Mouse (Mus musculus) forebrain, embryonic 15.5 days (tissue): Measurements from ENCODE around the gene Lfng. TPM values are rescaled to one million over a fixed set of nuclear protein-coding genes. Genes with fewer than 3 reads are reported as not detected.
A peak's percentile ranks its signal among the peaks of the same experiment; 100 is the strongest.

Source experiments
- ATAC-seq: fragments of 200-750 bp; cut with Nextera tagmentation; replicated peaks from 2 replicates; pipeline ENCODE4 v1.8.0; 2017; ENCODE audit warnings: mild to moderate bottlenecking, moderate TSS enrichment, moderate library complexity
- H3K27ac ChIP-seq: fragments of 300-500 bp; sonication (generic); replicated peaks from 2 replicates; pipeline ENCODE4 v1.5.1; 2015; ENCODE audit warnings: mild to moderate bottlenecking, inconsistent platforms
- H3K27me3 ChIP-seq: fragments of 300-500 bp; sonication (generic); 2 replicates; pipeline ENCODE4 v1.6.1; 2015; ENCODE audit warnings: inconsistent platforms
- H3K36me3 ChIP-seq: fragments of 300-500 bp; sonication (generic); 2 replicates; pipeline ENCODE4 v1.6.1; 2015; ENCODE audit warnings: mild to moderate bottlenecking, inconsistent platforms
- H3K4me1 ChIP-seq: fragments of 300-500 bp; sonication (generic); 2 replicates; pipeline ENCODE4 v1.6.1; 2015; ENCODE audit warnings: inconsistent platforms
- H3K4me2 ChIP-seq: fragments of 300-500 bp; sonication (generic); replicated peaks from 2 replicates; pipeline ENCODE4 v1.6.1; 2015; ENCODE audit warnings: mild to moderate bottlenecking, inconsistent platforms
- H3K4me3 ChIP-seq: fragments of 300-500 bp; sonication (generic); 2 replicates; pipeline ENCODE4 v1.5.1; 2015; ENCODE audit warnings: mild to moderate bottlenecking, inconsistent platforms
- H3K9ac ChIP-seq: fragments of 300-500 bp; sonication (generic); replicated peaks from 2 replicates; pipeline ENCODE4 v1.6.1; 2015; ENCODE audit warnings: mild to moderate bottlenecking, inconsistent platforms
- H3K9me3 ChIP-seq: fragments of 300-500 bp; sonication (generic); 2 replicates; pipeline ENCODE4 v1.6.1; 2016; ENCODE audit warnings: inconsistent platforms
- WGBS: fragments of 180-500 bp; shearing (Covaris S2); methylation state at CpG from one replicate; pipeline ENCODE4 v1.1.7; 2015; ENCODE audit warnings: mixed read lengths; 5-methylcytosine and 5-hydroxymethylcytosine counted together
- polyA plus RNA-seq: library from polyadenylated mRNA; unstranded; fragments of >200 nt; fragmentation: Nextera tagmentation; extraction: Ambion mirVana; gene quantifications from 2 replicates; pipeline ENCODE4 v1.2.1, GENCODE M21; 2015

Gene Lfng
- polyA plus RNA-seq, result 25.7 and 28.8 TPM in 2 replicates

DNA sequence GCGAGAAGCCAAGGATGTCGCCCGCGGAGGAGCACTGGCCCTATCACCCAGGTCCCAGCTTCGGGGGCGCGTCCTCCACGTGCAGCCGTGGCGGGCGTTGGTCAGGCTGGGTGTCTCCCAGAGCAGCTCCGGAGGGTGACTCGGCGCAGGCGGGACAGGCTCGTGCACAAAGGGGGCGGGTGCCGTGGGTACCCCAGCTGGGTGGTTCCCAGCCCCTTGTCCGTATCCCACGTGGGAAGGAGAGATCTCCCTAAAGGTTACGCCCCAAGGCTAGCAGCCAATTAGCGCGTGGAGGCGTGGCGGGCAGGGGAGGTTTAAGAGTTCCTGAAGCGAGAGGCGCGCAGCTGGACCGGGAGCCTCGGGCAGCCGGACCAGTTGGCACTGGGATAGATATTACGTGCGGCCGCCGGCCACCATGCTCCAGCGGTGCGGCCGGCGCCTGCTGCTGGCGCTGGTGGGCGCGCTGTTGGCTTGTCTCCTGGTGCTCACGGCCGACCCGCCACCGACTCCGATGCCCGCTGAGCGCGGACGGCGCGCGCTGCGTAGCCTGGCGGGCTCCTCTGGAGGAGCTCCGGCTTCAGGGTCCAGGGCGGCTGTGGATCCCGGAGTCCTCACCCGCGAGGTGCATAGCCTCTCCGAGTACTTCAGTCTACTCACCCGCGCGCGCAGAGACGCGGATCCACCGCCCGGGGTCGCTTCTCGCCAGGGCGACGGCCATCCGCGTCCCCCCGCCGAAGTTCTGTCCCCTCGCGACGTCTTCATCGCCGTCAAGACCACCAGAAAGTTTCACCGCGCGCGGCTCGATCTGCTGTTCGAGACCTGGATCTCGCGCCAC, at the start of gene Lfng:
Lfng (plus strand) TSS at position 320 of the 835 bp plus-strand sequence.
- peak; percentile 53 for ATAC-seq
- H3K4me2 ChIP-seq, result peak within 1 kb of the TSS; percentile 98

GRCm38 (mm10) chr5:140562601-140563000, 44.5 kb upstream of the Lfng start:
- no peak for ATAC-seq
- H3K4me1 ChIP-seq, result peaks cover 5% of the 10 kb centered on the region; the same call in 1 of the 2 replicates
- H3K27me3 ChIP-seq, result no peaks in the 10 kb centered on the region
- no peaks in the 10 kb centered on the region for H3K36me3 ChIP-seq
- H3K4me2 ChIP-seq, result no peak overlapping the region
- 88% methylated on average over 9 of the region's 9 CpGs for WGBS
- no peak overlapping the region for H3K9ac ChIP-seq
- H3K27ac ChIP-seq, result no peak overlapping the region
- no peaks in the 10 kb centered on the region for H3K9me3 ChIP-seq
- H3K4me3 ChIP-seq, result no peak overlapping the region

More for the DNA sequence above, at the start of gene Lfng:
- Histone ChIP-seq H3K27me3 (no peaks in the 10 kb centered on the region), H3K36me3 (no peaks in the 10 kb centered on the region), H3K27ac (peak within 1 kb of the TSS; percentile 93), H3K9me3 (no peaks in the 10 kb centered on the region), H3K9ac (peak within 1 kb of the TSS; percentile 62), H3K4me1 (peaks cover 63% of the 10 kb centered on the region), H3K4me3 (peak within 1 kb of the TSS; percentile 62)
- under 1% methylated on average over 91 of the region's 91 CpGs for WGBS

DNA sequence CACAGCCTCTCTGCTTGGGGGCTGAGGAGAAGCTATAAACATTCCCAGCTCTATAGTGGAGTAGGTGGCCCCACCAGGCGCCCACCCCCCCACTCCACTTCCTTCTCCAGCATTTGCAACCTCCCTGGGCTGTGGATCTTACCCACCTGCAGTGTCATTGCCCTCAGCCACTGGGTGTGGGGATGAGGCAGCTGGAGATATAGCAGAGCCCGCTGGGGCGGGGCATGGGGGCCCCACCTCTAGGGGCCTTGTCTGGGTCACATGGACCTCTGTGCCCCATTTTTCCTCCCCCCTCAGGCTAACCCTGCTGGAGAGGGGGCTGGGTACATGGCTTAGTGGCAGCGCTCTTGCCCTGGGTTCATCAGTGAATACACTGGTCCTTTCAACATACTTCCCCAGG, 42.2 kb upstream of the Lfng start, which contains the start of gene Grifin:
Grifin (minus strand) TSS at position 176 of the 400 bp plus-strand sequence.
- H3K4me1 ChIP-seq, result peaks cover 6% of the 10 kb centered on the region; the same call in 1 of the 2 replicates
- 0 out of 2 replicates have a peak within 1 kb of the TSS, but pooled peaks have one; percentile 8 for H3K27ac ChIP-seq
- WGBS, result 85% methylated on average over 4 of the region's 4 CpGs
- ATAC-seq, result no peak
- no peaks in the 10 kb centered on the region for H3K36me3 ChIP-seq
- no peak within 1 kb of the TSS for H3K4me3 ChIP-seq
- H3K9me3 ChIP-seq, result no peaks in the 10 kb centered on the region
- H3K9ac ChIP-seq, result no peak within 1 kb of the TSS
- no peak within 1 kb of the TSS for H3K4me2 ChIP-seq
- no peaks in the 10 kb centered on the region for H3K27me3 ChIP-seq

- Histone ChIP-seq H3K36me3 (no peaks in the 10 kb centered on the region), H3K27me3 (no peaks in the 10 kb centered on the region), H3K9me3 (no peaks in the 10 kb centered on the region), H3K9ac (no peak overlapping the region), H3K27ac (0 out of 2 replicates have a peak overlapping the region, but pooled peaks have one; percentile 8), H3K4me2 (no peak overlapping the region), H3K4me3 (no peak overlapping the region), H3K4me1 (peaks cover 6% of the 10 kb centered on the region; the same call in 1 of the 2 replicates)
- ATAC-seq, result peak; percentile 56; the same call in 1 of the 2 replicates
- 20% methylated on average over 5 of the region's 5 CpGs for WGBS
Observed at GRCm38 (mm10) chr5:140565451-140565850, 41.7 kb upstream of the Lfng start.

DNA sequence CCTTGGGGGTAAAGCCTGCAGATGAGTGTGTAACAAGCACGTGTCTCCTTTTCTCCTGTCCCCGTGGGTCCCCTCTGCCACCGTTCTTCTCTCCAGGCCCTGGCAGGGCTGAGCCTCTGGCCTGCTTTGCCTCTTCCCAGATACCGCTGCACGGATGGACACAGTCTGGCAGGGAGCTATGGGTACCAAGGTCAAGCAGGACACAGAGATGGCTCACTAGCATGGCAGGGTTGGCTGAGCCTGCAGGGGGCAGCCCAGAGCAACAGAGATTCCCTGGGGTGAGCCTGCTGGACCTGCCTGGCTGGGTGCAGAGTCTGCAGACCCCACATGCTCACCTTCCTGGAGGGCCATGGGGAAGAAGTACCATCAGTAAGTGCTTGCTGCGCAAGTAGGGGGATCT, 41.3 kb upstream of the Lfng start:
- no peak overlapping the region for H3K4me3 ChIP-seq
- no peak overlapping the region for H3K4me2 ChIP-seq
- H3K27me3 ChIP-seq, result no peaks in the 10 kb centered on the region
- H3K9me3 ChIP-seq, result no peaks in the 10 kb centered on the region
- 0 out of 2 replicates have a peak overlapping the region, but pooled peaks have one; percentile 8 for H3K27ac ChIP-seq
- peaks cover 6% of the 10 kb centered on the region; the same call in 1 of the 2 replicates for H3K4me1 ChIP-seq
- H3K36me3 ChIP-seq, result no peaks in the 10 kb centered on the region
- no peak overlapping the region for H3K9ac ChIP-seq
- ATAC-seq, result 0 out of 2 replicates have a peak, but pooled peaks have one; percentile 21
- WGBS, result 49% methylated on average over 6 of the region's 6 CpGs

- no peak for ATAC-seq
- Histone ChIP-seq H3K9me3 (no peaks in the 10 kb centered on the region), H3K27ac (no peak overlapping the region), H3K27me3 (no peaks in the 10 kb centered on the region), H3K9ac (no peak overlapping the region), H3K4me3 (no peak overlapping the region), H3K4me1 (peaks cover 6% of the 10 kb centered on the region; the same call in 1 of the 2 replicates), H3K4me2 (no peak overlapping the region), H3K36me3 (no peaks in the 10 kb centered on the region)
- 83% methylated on average over 4 of the region's 4 CpGs for WGBS
Observed at GRCm38 (mm10) chr5:140566271-140566670, 40.8 kb upstream of the Lfng start.

DNA sequence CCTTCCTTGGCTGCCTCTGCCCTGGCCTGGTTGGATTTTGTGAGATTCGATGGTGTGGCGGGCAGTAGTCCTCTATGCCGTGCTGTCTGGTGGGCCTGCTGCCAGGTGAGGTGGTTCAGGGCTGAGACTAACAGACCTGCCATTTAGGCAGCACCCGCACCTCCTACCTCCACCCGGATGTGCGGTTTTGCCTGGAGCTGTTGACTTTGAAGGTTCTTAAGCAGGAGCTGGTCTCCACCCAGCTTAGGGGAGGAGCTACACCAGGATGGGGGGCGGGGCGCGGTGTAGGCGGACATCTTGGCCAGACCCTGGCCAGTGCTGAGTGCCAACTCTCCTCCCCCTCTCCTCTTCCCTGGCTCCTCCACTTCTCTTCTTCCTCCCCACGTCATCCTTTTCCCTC, 39.8 kb upstream of the Lfng start:
- ATAC-seq, result no peak

GRCm38 (mm10) chr5:140567751-140568150, 39.4 kb upstream of the Lfng start:
- no peak overlapping the region for H3K4me3 ChIP-seq
- H3K4me2 ChIP-seq, result no peak overlapping the region
- H3K27ac ChIP-seq, result no peak overlapping the region
- no peaks in the 10 kb centered on the region for H3K9me3 ChIP-seq
- no peaks in the 10 kb centered on the region for H3K27me3 ChIP-seq
- H3K9ac ChIP-seq, result no peak overlapping the region
- peaks cover 6% of the 10 kb centered on the region; the same call in 1 of the 2 replicates for H3K4me1 ChIP-seq
- ATAC-seq, result no peak
- 91% methylated on average over 5 of the region's 5 CpGs for WGBS
- H3K36me3 ChIP-seq, result no peaks in the 10 kb centered on the region

More for the DNA sequence above, 39.8 kb upstream of the Lfng start:
- Histone ChIP-seq H3K9me3 (no peaks in the 10 kb centered on the region), H3K4me3 (no peak overlapping the region), H3K36me3 (no peaks in the 10 kb centered on the region), H3K27ac (no peak overlapping the region), H3K4me1 (peaks cover 6% of the 10 kb centered on the region; the same call in 1 of the 2 replicates), H3K9ac (no peak overlapping the region), H3K4me2 (no peak overlapping the region), H3K27me3 (no peaks in the 10 kb centered on the region)
- WGBS, result 45% methylated on average over 11 of the region's 11 CpGs

GRCm38 (mm10) chr5:140568321-140568970, 38.7 kb upstream of the Lfng start:
- H3K36me3 ChIP-seq, result no peaks in the 10 kb centered on the region
- H3K4me3 ChIP-seq, result no peak overlapping the region
- peaks cover 6% of the 10 kb centered on the region; the same call in 1 of the 2 replicates for H3K4me1 ChIP-seq
- H3K9ac ChIP-seq, result no peak overlapping the region
- 0 out of 2 replicates have a peak overlapping the region, but pooled peaks have one; percentile 1 for H3K27ac ChIP-seq
- WGBS, result 54% methylated on average over 10 of the region's 10 CpGs
- no peaks in the 10 kb centered on the region for H3K9me3 ChIP-seq
- 0 out of 2 replicates have a peak, but pooled peaks have one; percentile 15 for ATAC-seq
- H3K27me3 ChIP-seq, result no peaks in the 10 kb centered on the region
- no peak overlapping the region for H3K4me2 ChIP-seq

DNA sequence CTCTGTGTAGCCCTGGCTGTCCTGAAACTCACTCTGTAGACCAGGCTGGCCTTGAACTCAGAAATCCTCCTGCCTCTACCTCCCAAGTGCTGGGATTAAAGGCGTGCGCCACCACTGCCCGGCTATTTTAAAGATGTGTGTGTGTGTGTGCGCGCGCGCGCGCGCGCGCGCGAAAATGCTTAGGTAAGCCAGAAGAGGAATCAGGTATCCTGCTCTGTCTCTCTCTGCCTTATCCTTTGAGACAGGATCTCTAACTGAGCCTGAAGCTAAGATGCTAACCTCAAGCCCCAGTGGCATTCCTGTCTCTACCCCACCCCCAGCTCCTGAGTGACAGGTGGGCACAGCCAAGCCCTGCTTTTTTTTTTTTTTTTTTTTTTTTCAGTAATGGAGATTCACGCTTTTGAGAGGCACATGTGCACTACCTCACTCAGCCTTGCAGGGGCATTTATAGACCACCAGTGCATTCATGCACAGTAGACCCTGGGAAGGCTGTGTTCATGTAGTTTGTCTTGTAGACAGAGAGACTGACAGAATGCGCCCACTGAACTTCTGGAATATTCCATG, 38.0 kb upstream of the Lfng start:
- Histone ChIP-seq H3K4me1 (peaks cover 6% of the 10 kb centered on the region; the same call in 1 of the 2 replicates), H3K27me3 (no peaks in the 10 kb centered on the region), H3K27ac (no peak overlapping the region), H3K4me3 (no peak overlapping the region), H3K9ac (no peak overlapping the region), H3K4me2 (no peak overlapping the region), H3K9me3 (no peaks in the 10 kb centered on the region), H3K36me3 (no peaks in the 10 kb centered on the region)
- WGBS, result 90% methylated on average over 16 of the region's 16 CpGs
- ATAC-seq, result no peak

DNA sequence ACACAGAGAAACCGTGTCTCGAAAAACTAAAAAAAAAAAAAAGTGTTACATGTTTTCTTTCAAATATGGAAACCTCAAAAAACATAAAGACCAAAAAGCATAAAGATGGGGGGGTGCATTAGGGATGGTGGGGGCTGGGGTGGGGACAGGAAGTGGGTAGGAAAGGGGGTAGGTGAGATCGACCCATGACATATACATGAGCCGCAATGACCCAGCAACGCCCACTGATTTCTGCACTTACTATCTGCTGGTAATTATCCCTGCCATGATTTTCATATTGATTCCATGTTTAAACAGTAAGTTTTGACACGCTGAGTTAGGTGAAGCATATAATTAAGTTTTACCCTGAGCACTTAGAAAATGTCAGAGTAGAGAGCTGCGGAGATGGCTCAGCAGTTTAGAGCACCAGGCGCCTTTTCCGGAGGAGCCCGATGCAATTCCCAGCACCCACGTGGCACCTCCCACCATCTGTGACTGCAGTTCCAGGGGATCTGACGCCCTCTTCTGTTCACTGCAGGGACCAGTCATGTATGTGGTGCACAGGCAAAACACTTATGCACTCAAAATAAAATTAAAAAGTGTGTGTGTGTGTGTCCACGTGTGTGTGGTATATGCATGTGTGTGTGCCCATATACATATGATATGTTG, 36.8 kb upstream of the Lfng start:
- H3K4me1 ChIP-seq, result peaks cover 6% of the 10 kb centered on the region; the same call in 1 of the 2 replicates
- no peaks in the 10 kb centered on the region for H3K27me3 ChIP-seq
- H3K36me3 ChIP-seq, result no peaks in the 10 kb centered on the region
- H3K9ac ChIP-seq, result no peak overlapping the region
- no peaks in the 10 kb centered on the region for H3K9me3 ChIP-seq
- no peak overlapping the region for H3K27ac ChIP-seq
- ATAC-seq, result no peak
- WGBS, result 88% methylated on average over 13 of the region's 13 CpGs
- H3K4me3 ChIP-seq, result no peak overlapping the region
- H3K4me2 ChIP-seq, result no peak overlapping the region
